Mouse (Mus musculus) gastrocnemius, postnatal 4 days (tissue): Measurements from ENCODE around the gene Olfr624. TPM values are rescaled to one million over a fixed set of nuclear protein-coding genes. Genes with fewer than 3 reads are reported as not detected.
"Not testable (repeated sequence)": the region's sequence is repeated elsewhere in the genome, so short reads cannot be mapped to it uniquely, and the experiment has no call there.

Experiments used
- DNase-seq, 2 experiments: peaks; one replicate each; pipeline ENCODE4 v3.0.0; 2021 to 2022; ENCODE audit warnings: low spot score in 2 of 2, mixed read lengths in 2 of 2
- long read RNA-seq, 2 experiments: library from polyadenylated mRNA; stranded (forward); transcript quantifications; one replicate each; pipeline ENCODE4 v2.0.0; 2021
- total RNA-seq, 2 experiments: library from RNA; stranded (reverse); gene quantifications; 2 replicates each; pipeline ENCODE4 v1.2.3; 2021

Olfr624 gene
- total RNA-seq, result not detected
- long read RNA-seq, experiment 1, result 0 reads
- long read RNA-seq, experiment 2, result 0 reads

DNA sequence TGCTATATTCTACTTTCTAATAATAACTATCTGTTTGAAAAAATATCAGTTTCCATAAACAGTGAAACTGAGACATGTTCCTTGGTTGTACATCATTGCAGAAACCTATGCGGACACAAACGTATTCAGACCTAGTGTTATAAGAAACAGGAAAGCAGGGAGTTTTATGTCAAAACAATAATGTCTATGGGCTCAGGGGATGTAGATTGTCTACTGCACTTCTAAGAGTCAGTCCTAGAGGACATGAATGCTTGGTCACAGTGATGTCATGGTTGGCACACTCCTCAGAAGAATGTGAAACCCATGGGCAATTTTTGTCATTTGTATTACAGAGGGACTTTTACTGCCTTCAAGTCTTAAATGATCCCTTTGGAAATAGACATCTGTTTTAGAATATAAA, at the start of gene Olfr624:
Olfr624 (minus strand) TSS at position 101 of the 400 bp plus-strand sequence.
- no peak for DNase-seq

DNA sequence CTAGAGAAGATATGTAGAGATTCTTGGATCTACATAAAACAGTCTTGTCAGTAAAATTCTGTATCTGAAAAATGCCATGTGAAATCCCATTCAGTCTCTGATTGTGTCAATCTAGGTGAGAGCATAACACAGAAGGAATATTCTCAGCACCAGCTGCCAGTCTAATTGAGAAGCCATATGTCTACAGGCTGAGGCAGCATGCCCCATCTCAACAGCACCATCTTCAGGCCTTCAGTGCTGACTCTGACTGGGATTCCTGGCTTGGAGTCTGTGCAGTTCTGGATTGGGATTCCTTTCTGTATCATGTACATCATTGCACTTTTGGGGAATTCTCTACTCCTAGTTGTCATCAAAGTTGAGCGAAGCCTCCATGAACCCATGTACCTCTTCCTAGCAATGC, 45.4 kb upstream of the Olfr624 start:
- not testable (repeated sequence) for DNase-seq

DNA sequence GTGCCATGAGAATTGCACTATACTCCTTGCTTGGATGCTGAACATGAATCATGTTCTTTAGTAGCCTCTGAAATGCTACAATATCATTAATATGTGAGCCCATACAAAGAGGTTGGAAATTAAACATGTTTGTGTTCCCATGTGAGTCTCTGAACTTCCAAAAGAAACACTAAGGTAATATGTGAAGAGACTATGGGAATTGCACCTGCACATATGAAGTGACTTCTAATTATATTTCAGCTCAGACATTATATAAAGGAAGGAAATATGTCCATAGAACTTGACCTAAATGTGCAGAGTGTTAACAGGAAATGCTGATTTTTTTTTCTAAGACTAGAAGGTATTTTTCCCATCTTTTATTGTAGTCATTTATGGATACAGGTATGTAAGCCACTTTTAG, 43.4 kb upstream of the Olfr624 start, which contains the start of gene Olfr243:
Olfr243 (plus strand) TSS at position 301 of the 400 bp plus-strand sequence.
- no peak for DNase-seq

DNA sequence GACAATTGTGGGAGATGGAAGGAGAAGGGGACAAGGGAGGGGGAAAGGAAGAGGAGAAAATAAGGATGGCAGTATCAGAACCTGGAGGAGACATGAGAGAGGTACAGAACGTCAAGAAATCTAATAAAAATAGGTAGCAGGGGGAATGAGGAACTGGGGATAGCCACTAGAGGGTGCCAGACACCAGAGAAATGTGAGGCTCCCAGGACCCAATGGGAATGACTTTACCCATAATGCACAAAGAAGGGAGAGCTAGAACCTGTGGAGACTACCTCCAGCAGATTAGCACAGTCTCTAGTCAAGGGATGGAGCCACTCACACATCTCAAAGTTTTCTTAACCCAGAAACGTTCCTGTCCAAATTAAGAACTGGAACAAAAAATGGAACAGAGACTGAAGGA, 41.0 kb upstream of the Olfr624 start:
- DNase-seq, result no peak

DNA sequence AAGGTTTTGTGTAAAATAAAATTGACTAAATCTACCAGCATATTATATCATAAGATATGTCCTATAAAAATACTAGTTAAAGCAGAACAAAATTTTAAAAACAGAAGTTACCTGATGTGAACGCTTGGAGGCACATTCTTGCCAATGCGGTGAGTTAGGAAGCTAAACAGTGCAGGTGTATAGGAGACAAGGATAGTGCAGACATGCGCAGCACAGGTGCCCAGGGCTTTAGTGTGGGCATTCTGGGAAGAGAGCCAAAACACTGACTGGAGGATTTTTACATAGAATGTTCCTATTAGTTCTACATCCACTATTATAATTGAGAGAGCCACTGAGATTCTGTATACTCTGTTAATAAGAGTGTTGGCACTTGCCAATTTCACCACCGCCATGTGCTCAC, 28.5 kb upstream of the Olfr624 start:
- DNase-seq, result no peak

DNA sequence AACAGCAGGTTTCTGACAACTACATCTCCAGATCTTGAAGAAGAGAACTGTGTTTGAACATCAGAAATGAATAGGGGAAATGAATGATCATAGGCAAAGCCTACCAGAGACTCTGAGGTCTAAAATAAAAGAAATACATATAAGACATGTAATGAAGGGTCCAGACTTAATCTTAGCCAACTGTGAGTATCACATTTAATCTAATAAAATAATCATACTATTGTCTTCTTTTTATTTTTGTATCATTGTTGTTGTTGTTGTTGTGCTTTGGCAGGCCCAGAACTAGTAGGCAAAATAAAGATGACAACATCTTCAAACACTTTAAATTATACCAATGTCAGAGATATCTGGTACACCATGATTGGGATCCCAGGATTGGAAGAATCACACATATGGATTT, 11.4 kb upstream of the Olfr624 start, which contains the start of gene Olfr625-ps1:
Olfr625-ps1 (plus strand) TSS at position 301 of the 400 bp plus-strand sequence.
- DNase-seq, result no peak

DNA sequence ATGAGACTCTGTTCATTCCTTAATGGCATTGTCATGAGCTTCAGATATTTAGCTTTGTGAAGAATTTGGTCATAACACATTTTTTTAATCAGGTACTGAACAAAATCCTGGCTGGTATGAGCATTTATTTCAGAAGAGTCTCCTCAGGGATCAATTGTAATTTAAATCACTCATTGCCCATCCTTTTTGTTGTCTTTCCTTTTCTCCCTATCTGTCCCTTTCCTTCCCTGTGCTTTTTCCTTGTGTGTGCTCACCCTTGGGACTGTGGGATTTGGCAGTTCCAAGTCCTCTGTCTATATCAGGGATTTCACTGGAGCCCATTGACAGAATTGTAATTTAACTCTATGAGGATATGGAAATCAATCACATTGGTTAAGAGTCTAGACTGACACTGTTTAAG, 7.4 kb downstream of the Olfr624 start, which contains the start of gene Olfr623:
Olfr623 (minus strand) TSS at position 101 of the 400 bp plus-strand sequence.
- DNase-seq, result no peak

DNA sequence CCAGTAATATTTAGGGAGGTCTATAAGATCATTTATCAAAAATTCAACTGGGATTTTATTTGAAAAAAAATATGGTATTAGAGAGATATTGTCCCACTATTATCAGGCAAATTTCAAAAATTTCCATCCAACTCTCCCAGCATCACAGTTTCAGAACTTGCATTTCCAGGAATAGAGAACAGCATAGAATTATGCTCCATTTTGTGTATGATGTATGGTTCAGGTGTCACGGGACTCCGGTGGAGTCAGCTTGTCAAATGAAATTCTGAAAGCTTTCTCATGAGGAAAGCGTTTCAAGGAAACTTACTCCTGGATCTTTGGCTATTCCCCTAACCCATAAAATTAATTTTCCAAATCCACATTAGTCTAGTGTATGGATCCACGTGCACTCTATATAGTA, 26.9 kb downstream of the Olfr624 start:
- DNase-seq, result no peak

DNA sequence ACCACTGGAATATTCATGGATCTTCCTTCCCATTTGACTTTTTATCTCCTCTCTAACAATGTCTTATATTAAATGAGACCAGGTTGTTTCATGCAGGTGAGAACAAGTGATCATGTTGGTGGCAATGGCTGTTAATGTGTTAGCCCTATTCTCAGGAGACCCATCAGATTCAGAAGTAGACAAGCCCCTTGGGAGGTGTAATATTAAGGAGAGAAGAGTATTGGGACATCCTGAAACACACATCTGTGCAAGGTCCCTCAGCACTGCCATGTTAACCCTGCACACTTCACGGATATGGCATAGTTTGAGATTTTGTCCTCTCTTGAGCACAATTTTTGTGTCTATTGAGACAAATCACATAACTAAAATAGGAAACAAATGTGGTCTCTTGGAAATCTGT, 28.4 kb downstream of the Olfr624 start, which contains the start of gene Olfr622:
Olfr622 (minus strand) TSS at position 101 of the 400 bp plus-strand sequence.
- DNase-seq, result no peak

DNA sequence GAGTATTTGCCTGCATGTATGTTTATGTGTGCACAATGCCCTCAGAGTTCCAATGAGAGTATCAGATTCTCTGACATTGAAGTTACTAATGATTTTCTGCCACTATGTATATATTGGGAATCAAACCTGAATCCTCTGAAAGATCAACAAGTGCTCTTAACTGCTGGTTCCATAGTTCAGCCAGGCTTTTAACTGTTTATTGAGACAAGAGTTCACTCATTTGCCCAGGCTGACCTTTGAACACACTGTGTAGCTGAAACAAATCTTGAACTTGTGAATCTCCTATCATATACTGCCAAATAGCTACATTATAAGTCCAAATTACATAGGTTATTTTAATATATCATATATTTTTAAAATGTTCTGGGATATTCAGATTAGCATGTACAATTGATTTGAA, 34.2 kb downstream of the Olfr624 start:
- DNase-seq, result no peak

Other genes with a start within 250 kb of the Olfr624 start
- not detected for gene Olfr605, start 225.8 kb downstream of the Olfr624 start, total RNA-seq
- gene Olfr606, start 222.1 kb downstream of the Olfr624 start, total RNA-seq, result not detected
- gene Olfr607, start 207.0 kb downstream of the Olfr624 start, total RNA-seq, result not detected
- not detected for gene Olfr608, start 201.3 kb downstream of the Olfr624 start, total RNA-seq
- not detected for gene Olfr609, start 173.1 kb downstream of the Olfr624 start, total RNA-seq
- gene Olfr610, start 159.1 kb downstream of the Olfr624 start, total RNA-seq, result not detected
- not detected for gene Olfr611, start 150.3 kb downstream of the Olfr624 start, total RNA-seq
- not detected for gene Olfr612, start 128.5 kb downstream of the Olfr624 start, total RNA-seq
- gene Olfr613, start 123.1 kb downstream of the Olfr624 start, total RNA-seq, result not detected
- gene Olfr615, start 115.1 kb downstream of the Olfr624 start, total RNA-seq, result not detected
- gene Olfr616, start 102.0 kb downstream of the Olfr624 start, total RNA-seq, result not detected
- gene Olfr617, start 98.1 kb downstream of the Olfr624 start, total RNA-seq, result not detected
- gene Olfr618, start 81.1 kb downstream of the Olfr624 start, total RNA-seq, result not detected
- not detected for gene Olfr619, start 70.6 kb downstream of the Olfr624 start, total RNA-seq
- not detected for gene Olfr620, start 58.7 kb downstream of the Olfr624 start, total RNA-seq
- gene Olfr622, start 28.5 kb downstream of the Olfr624 start, total RNA-seq, result not detected
- gene Olfr623, start 7.5 kb downstream of the Olfr624 start, total RNA-seq, result not detected
- not detected for gene Olfr625-ps1, start 11.5 kb upstream of the Olfr624 start, total RNA-seq
- not detected for gene Olfr243, start 43.5 kb upstream of the Olfr624 start, total RNA-seq
- gene Olfr628, start 59.2 kb upstream of the Olfr624 start, total RNA-seq, result not detected
- gene Olfr629, start 73.8 kb upstream of the Olfr624 start, total RNA-seq, result not detected
- gene Olfr630, start 86.1 kb upstream of the Olfr624 start, total RNA-seq, result not detected
- not detected for gene Olfr69, start 100.4 kb upstream of the Olfr624 start, total RNA-seq
- gene Olfr68, start 108.5 kb upstream of the Olfr624 start, total RNA-seq, result not detected
- not detected for gene Olfr67, start 120.6 kb upstream of the Olfr624 start, total RNA-seq
- gene Hbb-bt, start 142.8 kb upstream of the Olfr624 start, total RNA-seq, result 10 to 100 TPM; 62.8 to 81.8 TPM
- gene Hbb-bs, start 156.9 kb upstream of the Olfr624 start, total RNA-seq, result 100 to 1,000 TPM; 289 to 541 TPM
- not detected for gene Hbb-bh2, start 169.3 kb upstream of the Olfr624 start, total RNA-seq
- not detected for gene Hbb-bh1, start 172.0 kb upstream of the Olfr624 start, total RNA-seq
- not detected for gene Hbb-y, start 182.0 kb upstream of the Olfr624 start, total RNA-seq
- not detected for gene Olfr66, start 215.1 kb upstream of the Olfr624 start, total RNA-seq
- gene Olfr64, start 223.3 kb upstream of the Olfr624 start, total RNA-seq, result not detected
- gene Olfr65, start 232.3 kb upstream of the Olfr624 start, total RNA-seq, result not detected